Mouse (Mus musculus) T-helper 1 cell (primary cell): ENCODE data around the gene Kcnq1.

ENCODE experiments used
- in situ Hi-C: fragments of 300-600 bp; cut with MboI, MseI; formaldehyde crosslinking; loops from one replicate; pipeline ENCODE4 v1.15.1; 2025; ENCODE audit warnings: high pct_unique_total_duplicates

The Kcnq1 gene

DNA sequence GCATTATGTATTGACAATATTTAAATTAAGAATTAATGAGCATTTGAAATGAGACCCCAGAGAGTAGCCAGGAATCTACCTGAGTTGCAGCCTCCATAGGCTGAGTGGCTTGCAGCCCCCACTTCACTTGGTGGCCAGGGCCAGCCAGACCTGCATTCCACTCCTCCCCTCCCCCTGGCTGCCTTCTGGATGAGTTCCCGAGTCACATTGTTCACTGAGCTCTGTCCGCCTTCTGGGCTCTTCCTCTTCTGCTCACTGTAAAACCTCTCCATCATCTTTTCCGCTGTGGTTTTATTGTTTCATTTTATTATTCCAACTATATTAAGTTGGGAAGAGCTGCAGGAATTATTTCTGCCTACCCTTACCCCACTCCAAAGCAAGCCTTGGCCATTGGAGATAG is 204.1 kb downstream of the Kcnq1 start:
- in situ Hi-C loops = no loop called here

DNA sequence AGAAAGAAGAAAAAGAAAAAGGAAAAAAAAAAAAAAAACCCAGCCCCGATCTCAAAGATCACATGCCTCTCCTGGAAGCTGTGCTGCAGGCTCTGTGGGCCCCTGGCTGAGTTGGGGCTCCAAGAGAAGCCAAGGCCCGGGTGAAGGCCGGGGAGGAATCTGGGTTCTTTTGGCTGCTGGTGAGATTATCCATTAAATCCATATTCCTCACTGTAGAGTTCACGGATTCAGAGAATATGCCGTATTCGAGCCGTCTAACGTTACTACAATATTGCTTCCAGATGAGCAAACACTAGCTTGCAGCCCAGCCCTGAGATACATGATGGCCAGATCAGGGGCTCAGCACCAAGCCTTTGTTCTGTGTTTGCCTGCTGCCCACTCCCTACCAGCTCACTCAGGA is 204.7 kb downstream of the Kcnq1 start:
- in situ Hi-C loops = no loop called here

DNA sequence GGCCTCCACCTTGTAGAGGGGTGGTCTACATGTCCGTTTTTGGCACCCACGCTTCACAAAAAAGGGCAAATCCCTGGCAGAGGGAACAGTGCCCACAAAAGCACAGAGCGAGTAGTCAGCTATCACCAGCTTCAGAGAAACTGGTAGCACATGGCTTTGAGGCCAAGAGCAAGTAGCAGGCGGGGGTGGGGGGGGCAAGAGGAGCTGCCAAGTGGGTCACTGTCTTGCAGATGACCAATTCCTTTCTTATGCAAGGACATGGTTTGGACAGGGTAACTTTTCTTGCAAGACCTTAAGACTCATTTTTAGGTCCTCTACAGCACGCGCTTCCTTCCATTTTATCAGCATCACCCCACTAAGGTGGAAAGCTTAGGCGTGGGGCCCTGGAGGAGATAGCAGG is 205.3 kb downstream of the Kcnq1 start:
- in situ Hi-C loops = no loop called here

DNA sequence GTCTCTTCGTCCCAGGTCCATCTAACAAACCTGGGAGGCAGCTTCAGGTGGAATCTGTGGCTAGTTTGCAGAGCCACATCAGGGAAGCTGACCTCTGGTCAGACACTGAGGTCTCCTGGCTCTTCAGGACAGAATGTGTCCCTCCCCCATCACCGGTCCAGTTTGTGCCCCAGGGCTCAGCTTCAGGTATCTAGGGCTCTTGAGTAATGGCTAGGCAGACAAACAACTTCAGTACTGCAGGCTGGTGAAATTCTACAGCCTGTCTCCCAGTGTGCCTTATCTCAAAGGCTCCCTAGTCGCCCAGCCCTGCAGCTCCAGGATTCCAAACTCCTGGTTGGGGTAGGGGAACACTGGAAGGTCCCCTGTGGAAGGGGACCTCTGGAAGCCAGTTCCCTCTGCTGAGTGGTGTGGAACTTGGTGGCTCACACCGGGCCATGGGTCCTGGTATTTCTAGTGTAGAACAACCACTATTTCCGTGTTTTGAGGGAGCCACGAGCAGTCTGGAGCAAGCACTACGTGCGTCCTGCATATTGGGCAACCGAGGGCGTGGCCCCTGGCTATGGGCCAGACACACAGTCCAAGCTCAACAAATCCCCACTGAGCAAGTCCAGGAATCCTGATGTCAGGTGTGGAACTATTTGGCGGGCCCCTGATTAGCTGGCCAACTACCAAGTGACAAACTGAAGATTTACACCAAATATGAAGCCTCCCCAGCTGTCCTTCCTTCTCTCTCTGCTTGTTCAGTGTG is 207.6 kb downstream of the Kcnq1 start:
- in situ Hi-C loops = no loop called here

DNA sequence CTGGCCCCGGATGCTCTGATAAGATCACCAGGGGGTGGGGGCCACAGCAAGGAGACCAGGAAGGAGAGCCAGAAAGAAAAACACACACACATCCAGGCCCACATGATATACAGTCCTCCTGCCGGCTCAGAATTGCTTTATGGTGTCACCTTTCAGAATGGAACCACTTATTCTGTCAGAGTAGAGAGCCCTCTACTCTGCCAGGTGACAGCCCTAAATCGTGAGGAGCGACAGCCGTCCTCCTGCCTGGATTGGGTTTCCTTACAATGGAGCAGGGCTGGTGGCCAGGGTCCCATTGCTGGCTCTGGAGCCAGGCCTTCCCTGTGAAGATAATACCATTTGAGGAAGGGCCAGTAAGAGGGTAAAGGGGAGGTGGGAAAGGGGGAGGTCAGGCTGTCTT is 212.3 kb downstream of the Kcnq1 start:
- in situ Hi-C loops = no loop called here

DNA sequence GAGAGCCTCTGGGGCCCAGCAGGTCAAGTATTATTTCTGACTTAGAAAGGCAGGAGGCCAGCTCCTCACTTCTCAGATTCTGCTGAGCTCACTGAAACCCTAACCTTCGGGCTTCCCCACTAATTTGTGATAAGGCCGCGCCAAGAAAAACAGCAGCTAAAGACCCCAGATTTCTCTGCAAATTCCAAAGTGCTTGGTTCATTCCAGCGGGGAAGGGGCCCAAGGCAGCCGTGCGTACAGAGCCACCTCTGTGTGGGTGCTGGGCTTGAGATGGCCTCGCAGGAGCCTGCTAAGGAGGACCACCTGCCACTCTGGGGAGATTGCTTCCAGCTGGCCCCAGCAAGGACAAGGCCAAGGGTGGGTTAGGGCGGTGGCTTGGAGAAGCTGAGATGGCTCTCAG is 214.2 kb downstream of the Kcnq1 start:
- in situ Hi-C loops = loop anchor here (10.0 kb wide), 1 partner anchor 1824 kb away; no protein-coding TSS in a partner anchor

DNA sequence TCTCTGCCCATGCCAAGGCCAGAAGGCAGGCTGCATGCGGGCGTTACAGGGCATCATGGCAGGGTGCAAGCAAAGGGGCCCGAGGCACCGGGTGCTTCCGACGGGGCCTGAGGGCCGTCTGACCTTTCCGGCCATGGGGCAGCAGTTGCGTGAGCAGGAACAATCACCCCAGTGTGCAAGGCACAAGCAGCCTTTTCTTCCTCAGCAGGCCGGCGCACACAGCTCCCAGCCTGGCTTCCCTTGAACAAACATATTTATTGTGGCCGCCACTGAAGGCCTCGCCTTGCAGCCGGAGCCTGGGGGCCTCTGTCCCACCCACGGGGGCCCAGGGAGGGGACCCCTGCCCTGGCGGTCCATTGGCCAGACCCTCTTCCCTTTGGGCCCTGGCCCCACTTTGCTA is 218.9 kb downstream of the Kcnq1 start:
- in situ Hi-C loops = loop anchor here (10.0 kb wide), 1 partner anchor 1820 kb away; no protein-coding TSS in a partner anchor

DNA sequence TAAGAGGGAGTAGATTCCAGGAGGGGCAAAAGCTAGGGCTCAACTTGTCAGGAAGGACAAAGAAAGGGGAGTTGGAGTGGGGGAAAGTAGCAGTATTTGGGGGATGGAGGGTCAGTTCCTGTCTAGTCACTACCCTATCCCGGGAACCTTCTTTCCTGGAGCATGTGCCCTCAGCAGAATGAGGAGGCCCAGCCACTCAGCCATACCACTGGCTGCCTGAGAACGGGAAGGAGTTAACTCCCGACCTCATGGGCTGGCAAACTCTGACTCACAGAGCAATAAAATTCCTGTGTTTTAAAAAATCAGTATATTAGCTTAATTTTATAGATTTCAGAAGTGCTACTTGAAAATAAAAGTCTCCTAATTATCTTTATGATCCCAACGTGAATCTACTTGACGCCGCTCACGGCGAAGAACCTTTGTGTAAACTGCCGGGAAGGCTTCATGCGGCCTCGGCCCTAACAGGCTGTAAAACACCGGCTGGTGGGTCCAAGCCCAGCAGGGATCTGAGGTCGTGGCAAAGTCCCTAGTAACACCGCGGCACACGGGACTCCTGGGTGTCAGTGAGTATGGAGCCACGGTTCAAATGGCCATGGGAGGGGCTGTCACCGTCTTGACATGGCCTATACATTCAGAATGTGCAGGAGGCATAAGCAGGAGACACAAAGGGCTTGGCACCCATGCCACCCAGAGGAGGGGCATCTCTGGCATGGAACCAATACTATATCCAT is 222.2 kb downstream of the Kcnq1 start:
- in situ Hi-C loops = loop anchor here (10.0 kb wide), 1 partner anchor 1816 kb away; no protein-coding TSS in a partner anchor

DNA sequence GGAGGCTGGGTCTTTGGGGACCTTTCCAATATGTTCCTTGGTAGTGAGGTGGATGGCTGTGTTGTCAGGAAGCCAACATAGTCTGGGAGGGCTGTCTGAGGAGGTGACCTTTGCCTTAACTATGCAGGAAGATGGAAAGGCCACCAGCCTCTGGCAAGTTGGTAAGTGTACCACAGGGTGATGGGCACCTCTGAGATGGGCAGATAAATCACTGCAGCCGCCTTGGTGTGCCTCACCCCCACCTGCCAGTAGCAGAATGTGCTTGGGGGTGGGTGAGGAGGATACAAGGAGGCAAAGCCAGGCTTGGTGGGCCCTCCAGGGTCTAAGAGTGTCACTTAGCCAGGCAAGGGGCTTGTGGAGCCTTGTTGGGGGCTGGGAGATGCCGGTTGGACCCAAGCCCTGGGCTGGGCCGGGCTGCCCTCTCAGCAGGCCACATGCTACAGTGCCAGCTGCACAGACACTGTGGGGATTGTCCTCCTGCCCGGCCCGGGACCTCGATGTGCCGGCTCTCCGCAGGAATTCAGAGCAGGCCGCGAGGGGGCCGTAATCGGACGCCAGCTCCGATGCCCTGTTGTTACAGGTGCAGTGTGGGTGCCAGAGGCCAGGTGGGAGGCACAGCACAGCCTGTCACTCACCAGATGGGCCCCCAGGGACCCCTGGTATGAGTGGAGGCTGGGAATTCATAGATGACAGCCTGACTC is 223.1 kb downstream of the Kcnq1 start:
- in situ Hi-C loops = loop anchor here (10.0 kb wide), 1 partner anchor 1816 kb away; no protein-coding TSS in a partner anchor

DNA sequence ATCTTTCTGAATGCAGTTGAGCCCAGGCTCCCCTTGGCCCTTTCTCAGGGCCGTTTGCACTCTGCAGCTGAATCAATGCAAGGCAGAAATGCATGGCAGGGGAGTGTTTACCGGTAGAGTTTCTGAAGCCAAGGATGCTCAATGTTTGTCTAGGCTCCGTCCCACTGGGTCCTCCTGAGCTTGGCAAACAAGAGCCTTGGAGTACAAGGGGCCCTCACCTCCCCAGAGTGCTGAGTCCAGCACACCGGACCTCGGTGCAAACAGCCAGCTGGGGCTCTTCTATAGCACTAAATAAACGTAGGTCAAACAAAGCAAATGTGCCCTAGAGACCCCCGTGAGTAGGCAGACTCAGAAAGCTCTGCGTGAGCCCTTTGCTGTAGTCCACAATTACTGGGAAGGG is 226.9 kb downstream of the Kcnq1 start:
- in situ Hi-C loops = no loop called here

DNA sequence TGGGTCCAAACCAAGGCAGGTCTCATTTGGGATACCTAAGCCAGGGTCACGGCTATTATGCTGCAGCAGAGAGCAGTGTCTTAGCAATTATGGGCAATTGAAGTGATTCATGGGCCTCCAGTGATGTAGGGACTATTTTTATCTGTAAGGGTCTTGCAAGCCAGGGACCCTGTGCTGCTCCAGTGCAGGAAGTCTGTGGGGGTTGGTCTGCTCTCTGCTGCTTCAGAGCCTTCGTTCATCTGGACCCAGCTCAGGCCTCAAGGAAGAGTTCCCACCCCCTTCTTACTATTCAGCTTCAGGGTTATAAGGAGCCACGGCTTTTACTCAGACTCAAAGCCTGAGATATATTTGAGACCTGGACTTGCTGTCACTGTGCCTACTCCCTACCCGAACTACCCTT is 227.4 kb downstream of the Kcnq1 start:
- in situ Hi-C loops = no loop called here

DNA sequence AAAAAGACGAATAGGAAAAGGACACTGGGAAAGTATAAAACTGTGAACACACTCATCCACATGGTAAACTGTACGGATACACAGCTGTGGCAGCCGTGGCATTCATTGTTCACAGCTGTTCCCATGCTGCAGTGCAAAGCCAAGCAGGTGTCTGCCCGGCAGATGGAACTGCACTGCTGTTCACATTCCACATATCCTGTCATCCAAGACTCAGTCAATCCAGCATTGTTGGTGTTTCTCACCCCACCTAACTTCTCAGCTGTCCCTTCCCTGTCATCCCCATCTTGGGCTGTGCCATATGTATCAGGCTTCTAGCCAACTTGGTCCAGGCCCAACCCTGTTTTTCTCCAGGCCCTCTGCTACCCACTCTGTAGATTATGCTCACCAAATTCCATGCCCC is 232.5 kb downstream of the Kcnq1 start:
- in situ Hi-C loops = no loop called here

DNA sequence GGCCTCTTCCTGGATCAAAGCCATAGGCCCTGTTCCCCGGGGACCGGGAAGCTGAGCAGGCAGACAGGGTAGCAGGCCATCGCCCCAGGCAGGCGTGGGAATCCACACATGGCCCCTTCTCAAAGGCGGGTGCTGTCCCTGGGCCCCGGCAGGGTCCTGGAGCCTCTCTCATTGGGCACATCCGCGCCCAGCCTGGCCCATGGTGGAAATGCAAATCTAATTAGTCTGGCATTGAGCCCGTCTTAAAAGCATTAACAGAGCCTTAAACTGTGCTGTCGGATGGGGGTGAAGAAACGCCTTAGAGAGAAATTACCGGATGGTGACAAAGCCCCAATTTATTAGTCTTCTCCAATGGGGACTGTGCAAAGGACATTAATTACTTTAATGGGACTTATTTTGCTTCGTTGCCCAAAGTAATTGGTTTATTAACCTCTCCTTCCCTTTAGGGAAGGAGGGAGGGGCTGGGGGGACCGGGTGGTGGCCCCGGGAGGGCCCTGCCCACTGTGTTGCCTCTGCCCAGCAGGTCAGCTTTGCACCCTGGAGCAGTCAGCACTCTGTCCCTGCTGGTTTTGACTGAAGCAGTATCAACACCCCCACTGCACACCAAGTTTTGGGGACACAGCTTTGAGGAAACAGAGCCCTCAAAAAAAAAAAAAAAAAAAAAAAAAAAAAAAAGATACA is 234.6 kb downstream of the Kcnq1 start:
- in situ Hi-C loops = no loop called here

DNA sequence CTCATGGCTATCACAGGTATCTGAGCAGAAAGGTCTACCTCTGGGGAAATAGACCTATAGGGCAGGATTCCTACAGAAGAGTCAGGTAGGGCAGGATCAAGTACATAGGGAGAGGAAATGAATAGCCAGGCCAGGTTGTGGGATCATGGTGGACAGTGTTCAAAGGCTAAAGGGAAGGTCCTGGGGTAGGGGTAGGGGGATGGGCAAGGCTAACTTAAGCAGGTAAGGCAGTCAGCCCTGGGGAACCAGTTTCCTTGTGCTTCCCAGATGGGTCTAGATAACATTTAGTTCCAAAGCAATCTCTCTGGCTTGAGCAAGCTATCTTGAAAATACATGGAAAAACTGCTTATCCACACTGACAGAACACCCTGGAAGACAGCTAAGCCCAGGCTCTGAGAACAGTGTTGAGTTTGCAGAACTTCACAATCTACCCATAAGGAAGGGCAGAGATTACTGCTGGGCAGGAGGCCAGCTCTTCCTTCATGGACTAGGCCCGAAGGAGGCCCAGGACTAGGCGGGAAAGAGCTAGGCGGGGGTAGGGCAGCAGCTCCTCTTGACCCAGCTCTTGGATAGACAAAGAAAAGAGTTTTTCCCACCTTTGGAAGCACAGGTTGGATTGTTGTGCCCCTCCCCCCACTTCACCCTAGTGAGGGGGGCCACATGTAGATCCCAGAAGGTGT is 235.3 kb downstream of the Kcnq1 start:
- in situ Hi-C loops = no loop called here

DNA sequence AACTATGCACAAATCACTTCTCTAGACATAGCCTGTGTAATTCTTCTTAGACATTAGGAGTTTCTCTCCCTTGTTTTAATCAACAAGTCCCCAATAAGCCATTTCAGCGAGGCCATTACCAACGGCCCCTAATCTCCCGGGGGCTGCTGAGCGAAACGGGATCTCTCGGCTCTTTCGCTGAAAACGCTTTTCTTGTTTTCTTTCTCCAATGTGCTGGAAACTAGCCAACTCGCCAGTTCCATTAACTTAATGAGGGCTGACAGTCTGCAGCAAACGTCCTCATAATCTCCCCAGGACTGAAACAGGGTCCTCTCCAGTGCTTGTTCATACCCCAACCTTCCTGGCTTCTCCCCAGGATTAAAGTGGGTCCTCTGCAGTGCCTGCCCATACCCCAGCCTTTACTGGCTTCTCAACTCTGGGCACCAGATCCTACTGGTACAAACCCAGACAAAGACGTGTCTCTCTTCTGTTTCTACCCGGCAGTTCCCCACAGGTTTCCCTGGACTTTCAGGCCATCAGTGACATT is 237.7 kb downstream of the Kcnq1 start:
- in situ Hi-C loops = no loop called here

DNA sequence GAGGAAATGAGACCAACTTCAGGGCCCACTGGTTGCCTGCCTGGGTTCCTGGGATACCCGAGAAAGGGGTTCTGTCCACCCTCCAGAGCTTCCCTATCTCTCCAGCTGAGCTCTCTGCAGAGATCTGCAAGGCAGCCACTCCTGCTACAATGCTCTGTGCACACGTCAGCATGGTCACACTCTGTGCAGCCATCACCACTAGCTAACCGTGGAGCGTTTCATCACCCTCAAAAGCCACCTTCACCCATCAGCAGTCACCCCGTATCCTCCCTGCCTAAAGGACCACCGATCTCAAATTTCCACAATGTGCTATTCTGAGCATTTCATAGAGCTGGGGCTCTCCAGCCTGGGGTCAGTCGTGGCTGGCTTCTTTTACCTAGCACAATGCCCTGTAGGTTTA is 243.1 kb downstream of the Kcnq1 start:
- in situ Hi-C loops = no loop called here

DNA sequence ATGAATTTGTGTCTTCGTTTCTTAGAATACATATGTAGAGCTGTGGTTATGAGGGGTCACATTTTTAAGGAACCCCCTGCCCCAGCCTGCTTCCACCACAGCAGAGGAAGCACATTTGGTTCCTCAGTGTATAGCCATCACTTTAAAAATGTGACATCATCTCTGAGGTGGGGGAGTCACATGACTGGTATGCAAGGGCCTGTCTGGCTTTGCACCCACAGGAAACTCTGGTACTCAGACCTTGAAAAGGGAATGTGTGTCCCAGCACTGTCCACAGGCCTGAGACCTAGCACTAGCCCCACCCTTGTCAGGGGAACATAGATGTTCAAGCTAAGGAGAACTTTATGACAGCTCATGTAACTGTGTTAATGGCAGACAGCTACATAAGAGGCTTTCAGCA is 243.7 kb downstream of the Kcnq1 start:
- in situ Hi-C loops = no loop called here

DNA sequence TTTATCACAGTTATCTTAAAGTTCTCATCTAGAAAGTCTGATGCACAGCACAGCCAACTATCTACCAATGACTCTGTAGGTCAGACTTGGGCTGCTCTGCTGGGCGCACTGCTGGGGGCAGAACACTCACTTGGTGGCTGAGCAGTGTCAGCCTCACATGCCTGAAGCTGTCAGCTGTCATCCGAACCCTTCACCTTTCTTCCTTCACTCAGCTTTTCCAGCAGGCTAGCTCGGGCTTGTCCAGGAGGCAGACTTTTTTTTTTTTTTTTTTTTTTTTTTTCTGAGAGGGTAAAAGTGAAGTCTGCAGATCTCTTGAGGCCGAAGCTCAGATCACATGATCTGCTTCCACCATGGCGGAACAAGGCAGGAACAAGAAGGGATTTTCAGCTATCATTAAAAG is 249.7 kb downstream of the Kcnq1 start:
- in situ Hi-C loops = no loop called here

DNA sequence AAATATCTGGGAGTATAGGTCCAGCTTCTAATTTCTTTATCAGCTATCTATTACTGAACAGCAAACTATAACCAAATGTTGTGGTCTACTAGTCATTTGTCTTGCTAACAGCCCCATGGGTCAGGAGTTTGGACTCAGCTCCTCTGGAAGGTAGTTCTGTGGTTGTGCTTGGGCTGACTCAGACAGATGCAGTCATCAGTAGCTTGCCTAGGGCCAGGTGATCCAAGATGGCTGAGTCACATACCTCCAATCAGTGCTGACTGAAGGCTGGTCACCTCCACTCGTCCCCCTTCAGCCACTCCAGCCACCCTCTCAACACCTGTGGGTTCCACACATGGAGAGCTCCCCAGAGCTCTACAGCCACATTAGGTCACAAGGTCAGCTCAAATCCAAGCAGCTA is 250.9 kb downstream of the Kcnq1 start:
- in situ Hi-C loops = no loop called here

DNA sequence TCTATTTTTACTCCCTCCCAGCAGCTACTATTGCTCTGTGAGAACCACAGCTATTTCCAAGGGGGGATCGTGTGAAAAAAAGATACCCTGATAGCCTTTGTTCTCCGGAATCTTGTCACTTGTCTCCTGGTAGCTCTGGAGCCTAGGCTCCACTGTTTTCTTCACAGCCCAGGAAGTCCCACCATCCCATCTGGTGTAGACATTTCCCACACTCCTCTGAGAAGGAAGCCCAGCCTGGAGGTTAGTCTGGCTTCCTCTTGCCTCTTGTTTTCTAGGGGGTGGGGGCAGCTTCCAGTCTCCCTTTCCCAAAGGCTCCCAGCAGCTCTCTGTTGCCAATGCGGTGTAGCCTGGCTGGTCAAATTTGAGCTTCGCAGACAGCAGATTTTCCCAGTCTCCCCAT is 251.7 kb downstream of the Kcnq1 start:
- in situ Hi-C loops = no loop called here

DNA sequence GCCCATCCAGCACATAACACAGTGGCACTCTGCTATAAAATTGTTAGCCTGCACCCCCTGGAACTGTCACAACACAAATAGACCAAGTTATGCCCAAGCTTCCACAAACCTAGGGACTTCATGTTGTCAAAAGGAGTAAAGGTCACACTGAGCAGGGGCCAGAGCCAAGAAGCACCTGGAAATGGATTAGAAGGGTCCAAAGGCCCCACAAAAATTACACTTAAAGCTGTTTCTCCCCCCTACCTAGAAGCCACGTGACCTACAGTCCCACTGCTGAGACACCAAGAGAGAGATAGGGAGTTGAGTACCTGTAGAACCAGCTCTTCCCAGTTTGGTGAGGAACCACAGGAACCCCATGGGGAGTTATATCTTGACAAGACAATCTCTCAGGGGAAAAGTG is 253.6 kb downstream of the Kcnq1 start:
- in situ Hi-C loops = no loop called here
